Mouse (Mus musculus) testis, adult 2 months (tissue): ENCODE measurements around the gene Fbxo48. TPM values are rescaled to one million over a fixed set of nuclear protein-coding genes. Genes with fewer than 3 reads are reported as not detected.

Experiments used
- H3K27ac ChIP-seq: fragments of 200-500 bp; 2 replicates; pipeline ENCODE4 v1.5.1; 2012; ENCODE audit warnings: low read depth, low read length; ENCODE audit not compliant: control insufficient read depth, insufficient read depth
- H3K27me3 ChIP-seq: fragments of 200-500 bp; 2 replicates; pipeline ENCODE4 v1.6.1; 2012; ENCODE audit warnings: mild to moderate bottlenecking, low read length, moderate library complexity; ENCODE audit not compliant: control insufficient read depth, insufficient read depth
- H3K36me3 ChIP-seq: fragments of 200-500 bp; 2 replicates; pipeline ENCODE4 v1.6.1; 2012; ENCODE audit warnings: mild to moderate bottlenecking, low read length; ENCODE audit not compliant: control insufficient read depth, insufficient read depth
- H3K4me1 ChIP-seq: fragments of 200-500 bp; 2 replicates; pipeline ENCODE4 v1.6.1; 2012; ENCODE audit warnings: low read length; ENCODE audit not compliant: control insufficient read depth, insufficient read depth
- H3K4me3 ChIP-seq: fragments of 200-500 bp; 2 replicates; pipeline ENCODE4 v1.5.1; 2012; ENCODE audit warnings: low read depth, mild to moderate bottlenecking, low read length, moderate library complexity, mixed read lengths; ENCODE audit not compliant: control insufficient read depth
- CTCF ChIP-seq: fragments of 200-500 bp; IDR thresholded peaks from 2 replicates; pipeline ENCODE4 v1.5.1; 2012; ENCODE audit warnings: low read depth, mild to moderate bottlenecking, inconsistent platforms, low read length, moderate library complexity; ENCODE audit not compliant: control insufficient read depth, insufficient read depth, insufficient replicate concordance
- POLR2A ChIP-seq: fragments of 200-500 bp; IDR thresholded peaks from 2 replicates; pipeline ENCODE4 v1.6.1; 2012; ENCODE audit warnings: low read depth, mild to moderate bottlenecking, inconsistent platforms, low read length, moderate library complexity; ENCODE audit not compliant: control insufficient read depth
- polyA plus RNA-seq: library from polyadenylated mRNA; depleted of rRNA; stranded (reverse); fragments of >200 nt; gene quantifications from 2 replicates; pipeline ENCODE4 v1.2.3, GENCODE M21; 2012

Gene Fbxo48
- polyA plus RNA-seq, 1 experiment = 0.81 TPM

DNA sequence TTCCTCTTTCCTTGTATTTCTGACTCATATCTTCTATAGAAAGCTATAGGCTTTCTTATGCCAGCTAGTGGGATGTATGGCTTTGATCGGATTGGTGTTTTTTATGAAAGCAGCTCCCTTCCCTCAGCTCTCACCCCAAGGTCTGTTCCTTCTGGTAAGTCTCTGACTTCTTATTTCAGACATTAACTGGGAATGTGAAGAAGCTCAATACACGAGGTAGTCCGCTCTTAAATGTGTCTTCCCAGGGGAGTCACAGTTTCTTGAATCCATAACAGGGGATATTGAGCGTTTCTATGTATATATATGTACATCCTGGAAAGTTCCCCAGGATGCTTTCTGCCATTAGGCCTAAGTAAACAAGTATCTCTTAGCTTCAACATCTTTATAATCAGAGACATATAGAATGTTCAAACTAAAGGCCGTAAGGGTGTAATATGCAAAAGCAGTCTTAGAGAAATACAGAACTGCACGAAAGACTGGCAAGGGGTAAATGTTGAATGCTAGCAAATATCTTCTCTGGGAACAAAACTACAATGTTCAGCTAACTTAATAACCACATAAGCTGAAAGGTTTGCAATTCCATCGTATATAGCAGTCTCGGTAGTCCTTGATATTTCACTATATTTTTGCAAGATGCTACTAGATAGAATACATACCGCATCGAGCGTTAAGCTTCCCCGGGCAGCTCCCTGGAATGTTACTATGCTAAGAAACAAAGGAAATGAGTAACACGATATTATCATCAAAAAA lies 774 bp upstream of the Fbxo48 start:
- Histone ChIP-seq H3K4me3 (peak overlapping the region; percentile 99), H3K4me1 (peaks cover 5% of the 10 kb centered on the region; the same call in 1 of the 2 replicates), H3K27ac (no peak overlapping the region), H3K36me3 (no peaks in the 10 kb centered on the region), H3K27me3 (no peaks in the 10 kb centered on the region)
- TF ChIP-seq CTCF (no peak), POLR2A (no peak)

DNA sequence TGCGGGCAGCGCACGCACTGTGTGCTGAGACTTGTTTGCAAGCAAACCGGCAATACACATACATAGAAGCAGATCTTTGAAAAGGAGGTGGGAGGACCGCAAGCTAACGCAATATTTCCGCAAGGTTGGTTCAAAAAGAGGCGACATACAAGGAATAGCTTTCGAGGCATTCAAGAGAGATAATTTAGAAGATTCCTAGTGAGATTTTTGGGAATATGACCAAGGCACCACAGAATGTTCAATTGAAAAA lies 511 bp downstream of the Fbxo48 start:
- Histone ChIP-seq H3K4me1 (peaks cover 5% of the 10 kb centered on the region; the same call in 1 of the 2 replicates), H3K4me3 (peak overlapping the region; percentile 99), H3K27me3 (no peaks in the 10 kb centered on the region), H3K27ac (no peak overlapping the region), H3K36me3 (no peaks in the 10 kb centered on the region)
- TF ChIP-seq CTCF (no peak), POLR2A (no peak)

DNA sequence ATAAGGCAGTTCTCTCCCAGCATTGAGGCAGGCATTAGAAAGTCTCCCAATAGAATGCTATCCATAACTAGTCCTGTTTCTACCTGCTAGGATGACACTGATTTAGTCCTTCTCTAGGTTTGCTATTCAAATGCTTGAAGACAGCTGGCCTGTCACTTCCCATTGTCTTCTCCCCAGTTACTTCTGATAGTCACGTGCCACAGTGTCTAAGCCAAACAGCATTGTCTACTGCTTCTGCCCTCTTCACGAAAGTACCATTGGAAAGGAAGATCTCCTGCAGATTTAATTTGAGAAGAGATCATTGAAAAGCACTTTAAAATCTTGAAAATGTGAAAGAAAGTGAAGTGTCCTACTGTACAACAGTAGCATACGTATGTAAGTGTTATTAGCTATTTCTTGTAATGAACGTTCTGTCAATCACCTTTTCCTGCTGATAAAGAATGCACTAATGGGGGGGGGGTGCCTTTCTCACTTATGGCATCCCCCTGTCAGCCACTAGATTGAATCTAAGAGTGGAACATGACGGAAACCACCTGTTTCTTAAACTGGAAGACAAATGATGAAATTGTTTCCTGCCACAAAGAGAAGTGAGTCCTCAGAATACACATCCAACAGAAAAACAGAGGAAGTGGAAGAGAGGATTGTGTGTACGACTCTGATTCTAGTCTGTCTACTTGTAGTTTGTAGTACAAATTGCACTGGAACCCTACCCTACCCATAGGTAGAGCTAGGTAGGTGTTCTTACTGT lies 5.1 kb downstream of the Fbxo48 start:
- Histone ChIP-seq H3K4me3 (no peak overlapping the region), H3K36me3 (no peaks in the 10 kb centered on the region), H3K27me3 (no peaks in the 10 kb centered on the region), H3K4me1 (peaks cover 4% of the 10 kb centered on the region; the same call in 1 of the 2 replicates), H3K27ac (no peak overlapping the region)
- TF ChIP-seq POLR2A (no peak), CTCF (no peak)

DNA sequence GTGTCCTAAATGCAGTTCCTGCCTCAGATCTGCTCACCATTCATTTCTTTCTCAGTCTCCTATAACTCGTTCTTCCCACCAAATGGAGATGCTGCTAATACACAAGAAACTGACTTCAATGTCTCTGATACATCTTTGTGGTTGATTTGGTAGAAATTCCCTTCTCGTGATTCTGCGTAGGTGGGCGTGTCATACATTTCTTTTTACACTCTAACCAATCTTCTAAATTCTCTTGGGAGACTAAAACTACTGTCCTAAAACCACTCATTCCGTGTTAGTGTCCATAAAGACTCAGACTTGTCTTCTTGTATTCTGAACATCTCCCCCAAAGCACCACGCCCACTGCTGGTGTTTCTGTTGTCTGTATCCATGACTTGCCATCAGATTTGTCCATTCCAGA lies 5.9 kb downstream of the Fbxo48 start:
- no peaks in the 10 kb centered on the region for H3K27me3 ChIP-seq

DNA sequence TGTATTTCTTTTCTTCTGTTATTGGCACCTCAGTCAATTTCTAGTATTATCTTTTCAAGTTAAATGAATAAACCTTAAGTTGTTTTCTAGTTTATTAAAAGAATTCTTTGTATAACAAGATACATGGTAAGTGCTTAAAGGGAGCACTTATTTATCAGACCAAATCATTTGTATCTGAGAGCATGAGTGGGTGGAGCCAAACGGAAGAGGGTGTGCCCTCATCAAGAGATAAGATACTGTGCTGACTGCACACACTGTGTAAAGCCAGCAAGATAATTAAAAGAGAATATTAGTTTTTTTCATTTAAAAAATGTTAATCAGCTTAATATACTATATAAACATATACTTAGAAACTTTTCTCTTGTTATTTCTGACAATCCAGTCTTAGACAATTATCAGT lies 7.3 kb downstream of the Fbxo48 start:
- TF ChIP-seq POLR2A = no peak
- no peak for TF ChIP-seq CTCF
- Histone ChIP-seq H3K27me3 (no peaks in the 10 kb centered on the region), H3K36me3 (no peaks in the 10 kb centered on the region), H3K4me3 (no peak overlapping the region), H3K4me1 (no peaks in the 10 kb centered on the region), H3K27ac (no peak overlapping the region)

More for the DNA sequence above, 5.9 kb downstream of the Fbxo48 start:
- no peak overlapping the region for H3K4me3 ChIP-seq
- no peaks in the 10 kb centered on the region for H3K4me1 ChIP-seq
- TF ChIP-seq CTCF (no peak), POLR2A (no peak)
- H3K27ac ChIP-seq = no peak overlapping the region
- H3K36me3 ChIP-seq = no peaks in the 10 kb centered on the region

DNA sequence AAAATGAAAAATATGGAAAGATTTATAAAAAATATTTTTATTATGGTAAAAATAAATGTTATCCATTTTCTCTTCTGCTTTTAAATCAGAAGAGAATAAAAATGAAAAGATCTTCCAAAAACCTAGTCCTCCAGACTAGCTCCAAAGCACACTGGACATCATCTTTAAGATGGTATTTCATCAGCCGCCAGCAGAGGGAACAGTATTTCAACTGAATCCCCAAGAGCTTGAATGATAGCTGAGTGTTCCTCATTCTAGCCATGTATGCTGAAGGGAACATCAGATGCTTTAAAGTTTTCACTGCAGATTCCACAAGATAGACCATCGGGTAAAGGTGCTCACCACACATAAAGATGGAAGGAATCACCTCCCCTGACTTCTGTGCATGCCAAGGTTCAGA lies 16.6 kb downstream of the Fbxo48 start:
- Histone ChIP-seq H3K4me1 (no peaks in the 10 kb centered on the region), H3K36me3 (no peaks in the 10 kb centered on the region), H3K27me3 (no peaks in the 10 kb centered on the region), H3K27ac (no peak overlapping the region), H3K4me3 (no peak overlapping the region)
- TF ChIP-seq CTCF (no peak), POLR2A (no peak)

DNA sequence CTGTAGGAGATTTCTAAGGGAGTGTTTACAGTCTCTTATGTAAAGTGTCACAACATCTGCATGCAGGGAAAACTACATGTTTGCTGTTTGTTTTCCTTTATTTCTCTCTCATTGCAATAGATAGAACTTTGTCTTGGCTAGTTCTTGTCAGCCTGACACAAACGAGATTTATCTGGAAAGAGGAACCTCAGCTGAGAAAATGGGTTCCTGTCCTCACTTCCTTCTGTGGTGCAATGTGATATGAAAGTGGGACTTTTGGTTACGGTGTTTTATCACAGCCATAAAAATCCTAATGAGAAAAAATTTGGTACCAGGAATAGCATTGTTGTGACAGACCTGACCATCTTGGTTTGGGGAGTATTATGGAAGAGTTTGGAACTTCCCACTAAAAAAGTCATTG lies 18.5 kb downstream of the Fbxo48 start:
- no peaks in the 10 kb centered on the region for H3K27me3 ChIP-seq

DNA sequence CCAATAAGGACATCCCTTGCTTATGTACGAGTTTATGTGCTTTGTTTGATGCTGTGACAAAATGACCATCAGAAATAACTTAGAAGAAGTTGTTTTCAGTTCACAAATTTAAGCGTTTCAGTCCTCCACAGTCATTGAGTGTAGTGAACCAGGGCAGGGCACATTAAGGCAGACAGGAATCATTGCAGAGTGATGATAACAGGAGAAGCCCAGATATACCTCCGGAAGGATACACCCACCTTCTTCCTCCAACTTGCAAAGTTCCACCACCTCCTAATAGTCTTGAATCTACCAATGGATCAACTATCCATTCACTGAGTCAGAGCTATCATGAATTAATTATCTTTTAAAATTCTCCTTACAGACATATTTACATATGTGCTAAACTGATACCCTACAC lies 20.9 kb downstream of the Fbxo48 start:
- H3K27me3 ChIP-seq = no peaks in the 10 kb centered on the region
- no peak overlapping the region for H3K27ac ChIP-seq
- H3K36me3 ChIP-seq = no peaks in the 10 kb centered on the region
- H3K4me3 ChIP-seq = no peak overlapping the region
- TF ChIP-seq POLR2A (no peak), CTCF (no peak)
- no peaks in the 10 kb centered on the region for H3K4me1 ChIP-seq

More for the DNA sequence above, 18.5 kb downstream of the Fbxo48 start:
- Histone ChIP-seq H3K36me3 (no peaks in the 10 kb centered on the region), H3K4me3 (no peak overlapping the region), H3K27ac (no peak overlapping the region), H3K4me1 (no peaks in the 10 kb centered on the region)
- TF ChIP-seq POLR2A = no peak
- TF ChIP-seq CTCF = no peak
